Mouse (Mus musculus) frontal cortex, postnatal 10 days (tissue): Measurements from ENCODE around the gene Fbf1.
"Not testable (repeated sequence)": the region's sequence is repeated elsewhere in the genome, so short reads cannot be mapped to it uniquely, and the experiment has no call there.

Source experiments
- DNase-seq, 2 experiments: peaks; one replicate each; pipeline ENCODE4 v3.0.0; 2022; ENCODE audit warnings: low spot score in 2 of 2, mixed read lengths in 1 of 2

The Fbf1 gene

DNA sequence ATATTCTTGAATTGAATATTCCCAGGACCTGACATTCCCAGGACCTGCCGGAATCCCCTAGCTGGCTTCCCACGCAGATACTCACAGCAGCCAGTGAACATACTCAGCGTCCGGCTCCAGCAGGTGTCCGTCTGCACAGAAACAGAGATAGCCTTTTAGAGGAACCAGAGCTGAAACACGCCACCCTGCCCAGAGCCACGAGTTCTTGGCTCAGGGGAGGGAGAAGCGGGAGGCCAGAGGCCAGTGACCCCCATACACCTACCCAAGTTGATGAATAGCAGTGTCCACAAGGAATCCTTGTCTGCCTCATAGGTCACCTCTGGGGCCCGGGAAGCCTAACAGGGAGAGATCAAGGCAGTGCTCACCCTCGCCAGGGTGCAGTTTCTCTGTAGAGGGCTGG lies 33.8 kb downstream of the Fbf1 start:
- DNase-seq, result no peak

DNA sequence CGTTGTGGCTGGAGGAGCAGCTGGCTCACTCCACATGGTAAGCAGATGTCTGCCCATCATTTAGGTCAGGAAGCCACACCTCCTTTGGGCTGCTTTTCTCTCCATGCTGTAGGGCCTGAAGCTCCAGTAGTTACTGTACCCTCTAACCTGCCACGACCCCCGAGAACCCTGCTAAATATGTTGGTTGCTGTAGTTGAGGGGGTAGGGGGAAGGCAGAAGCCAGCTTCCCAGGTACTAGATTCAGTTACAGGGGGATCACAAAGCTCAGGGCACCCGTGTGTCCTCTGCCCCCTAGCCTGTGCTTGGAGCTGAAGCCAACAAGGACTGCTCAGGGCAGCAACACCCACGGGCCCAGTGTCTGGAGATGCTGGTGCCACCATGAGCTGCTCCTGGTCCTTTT lies 34.5 kb downstream of the Fbf1 start:
- no peak for DNase-seq

DNA sequence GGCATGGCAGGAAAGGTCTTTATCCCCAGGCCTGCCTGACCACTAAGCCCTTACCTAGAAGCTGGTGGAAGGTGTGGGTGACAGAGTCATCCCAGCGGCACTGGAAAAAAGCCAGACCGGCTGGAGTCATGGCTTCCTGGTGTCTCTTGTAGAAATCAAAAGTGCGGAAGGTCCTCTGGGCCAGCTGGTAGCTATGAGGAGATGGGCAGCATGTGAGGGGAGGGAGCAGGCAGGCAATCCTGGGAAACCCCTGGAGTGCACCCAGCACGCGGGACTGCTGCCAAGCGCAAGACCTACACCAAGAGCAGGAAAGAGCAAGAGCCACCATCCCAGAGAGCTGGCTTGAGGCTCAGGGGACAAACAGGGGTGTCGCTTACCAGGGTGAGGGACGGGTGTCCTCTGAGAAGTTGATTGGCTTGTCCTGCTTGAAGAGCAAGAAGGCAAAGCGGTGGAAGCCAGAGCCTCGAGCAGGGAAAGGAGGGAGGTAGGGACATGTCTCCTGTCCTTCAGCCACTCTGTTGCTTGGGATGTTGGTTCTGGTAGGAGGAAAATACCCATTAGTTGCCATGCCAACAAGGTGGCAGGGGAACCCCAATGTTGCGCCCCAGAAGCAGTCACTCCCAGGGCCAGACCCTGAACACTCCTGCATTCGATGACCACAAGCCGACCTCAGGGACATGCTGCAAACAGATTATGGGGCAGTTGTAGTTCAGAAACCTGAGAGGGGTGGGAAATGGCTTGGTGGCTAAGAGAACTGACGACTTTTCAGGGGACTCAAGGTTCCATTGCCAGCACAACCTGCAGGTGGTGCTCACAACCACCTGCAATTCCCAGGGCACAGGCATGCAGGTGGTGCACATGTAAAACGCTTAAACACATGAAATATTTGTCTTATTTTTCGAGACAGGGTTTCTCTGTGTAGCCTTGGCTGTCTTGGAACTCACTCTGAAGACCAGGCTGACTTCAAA lies 35.3 kb downstream of the Fbf1 start:
- no peak for DNase-seq

DNA sequence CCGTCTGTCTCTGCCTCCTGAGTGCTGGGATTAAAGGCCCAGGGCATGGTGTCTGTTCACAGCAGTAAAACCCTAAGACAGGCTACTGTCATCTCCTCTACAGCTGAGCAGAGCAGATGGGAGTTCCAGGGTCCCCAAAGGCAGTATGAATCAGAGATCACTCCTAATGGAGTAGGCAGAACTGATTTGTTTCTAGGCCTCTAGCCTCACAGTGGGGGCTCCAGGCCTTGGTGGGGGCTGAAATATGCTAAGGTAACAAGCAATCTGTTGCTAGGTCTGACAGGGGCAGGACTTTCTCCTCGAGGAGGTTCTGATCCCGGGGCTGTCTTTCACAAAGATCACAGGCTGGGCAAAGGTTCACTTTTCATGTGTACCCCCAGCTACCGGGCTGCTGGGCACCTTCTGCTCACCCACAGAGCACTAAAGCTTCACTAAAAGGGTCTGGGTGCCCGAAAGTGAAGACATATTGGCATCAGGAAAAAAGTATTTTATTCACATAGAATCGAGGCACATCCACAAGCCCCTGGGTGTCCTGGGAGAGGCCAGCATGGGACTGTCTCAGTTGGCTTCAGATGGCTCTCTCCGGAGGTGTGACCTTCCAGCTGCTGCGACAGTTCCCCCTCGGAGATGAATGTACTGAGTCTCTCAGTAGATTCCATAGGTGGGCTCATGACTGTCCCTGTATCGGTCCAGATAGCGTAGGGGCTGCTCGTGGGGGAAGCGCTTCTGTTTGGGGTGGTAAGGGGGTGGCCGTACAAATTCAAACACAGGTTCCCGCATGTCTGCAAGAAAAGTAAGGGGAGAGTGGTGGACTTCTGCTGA lies 36.4 kb downstream of the Fbf1 start:
- DNase-seq, result no peak

DNA sequence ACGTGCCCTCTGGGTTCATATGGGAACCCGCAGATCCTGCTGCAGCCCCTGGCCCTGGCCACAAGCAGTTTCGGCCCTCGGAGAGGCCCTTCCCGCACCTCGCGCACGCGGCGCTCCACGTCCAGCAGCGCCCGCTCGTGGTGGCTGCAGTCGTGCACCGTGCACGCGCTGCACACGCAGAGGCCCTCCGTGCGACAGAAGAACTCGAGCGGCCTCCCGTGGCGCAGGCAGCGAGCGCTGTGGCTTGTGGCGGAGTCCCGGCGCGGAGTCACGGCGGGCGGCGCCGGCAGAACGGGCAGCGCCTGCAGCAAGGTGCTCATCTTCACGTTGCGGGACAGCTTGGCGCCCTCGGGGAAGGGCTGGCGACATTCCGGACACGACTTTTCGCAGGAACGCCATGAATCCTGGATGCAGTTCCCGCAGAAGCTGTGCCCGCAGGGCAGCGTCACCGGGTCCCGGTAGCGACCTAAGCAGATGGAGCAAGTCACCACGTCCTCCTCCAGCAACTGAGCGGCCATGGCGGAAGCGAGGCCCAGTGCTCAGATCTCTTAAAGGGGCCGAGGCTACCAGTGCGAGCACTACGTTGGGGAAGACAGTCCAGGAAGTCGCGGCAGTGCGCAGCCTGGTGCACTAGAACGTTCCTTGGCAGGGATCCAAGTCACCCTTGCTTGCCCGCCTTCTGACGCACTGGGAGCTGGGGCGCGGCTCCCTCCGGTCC lies 37.3 kb downstream of the Fbf1 start, which contains the start of gene Trim65:
Gene Trim65, minus strand, starts transcription at position 641 of the 718 bp plus-strand sequence.
- peak; percentile 70 to 86 for DNase-seq

DNA sequence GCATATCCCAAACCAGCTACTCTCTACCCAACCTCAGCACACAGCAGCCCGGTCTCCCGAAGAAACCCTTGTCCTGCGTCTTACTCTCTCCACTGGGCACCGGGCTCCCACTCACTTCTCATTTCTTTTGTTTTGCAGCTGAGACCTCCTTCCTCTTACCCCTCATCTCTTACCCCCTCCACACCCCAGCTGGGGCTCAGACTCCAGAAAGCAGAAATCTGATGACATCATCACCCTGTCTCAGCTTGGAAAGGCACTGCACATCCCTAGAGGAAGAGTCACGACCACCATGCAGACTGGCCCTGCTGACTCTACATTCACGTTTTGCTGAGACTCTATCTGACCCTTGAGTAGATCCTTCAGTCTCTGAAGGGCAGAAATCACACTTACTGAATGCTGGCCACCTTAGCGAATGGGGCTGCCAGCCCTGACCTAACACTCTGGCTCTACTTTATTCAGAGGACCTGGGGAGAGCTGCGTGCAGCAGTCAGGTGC lies 37.9 kb downstream of the Fbf1 start:
- DNase-seq, result no peak

DNA sequence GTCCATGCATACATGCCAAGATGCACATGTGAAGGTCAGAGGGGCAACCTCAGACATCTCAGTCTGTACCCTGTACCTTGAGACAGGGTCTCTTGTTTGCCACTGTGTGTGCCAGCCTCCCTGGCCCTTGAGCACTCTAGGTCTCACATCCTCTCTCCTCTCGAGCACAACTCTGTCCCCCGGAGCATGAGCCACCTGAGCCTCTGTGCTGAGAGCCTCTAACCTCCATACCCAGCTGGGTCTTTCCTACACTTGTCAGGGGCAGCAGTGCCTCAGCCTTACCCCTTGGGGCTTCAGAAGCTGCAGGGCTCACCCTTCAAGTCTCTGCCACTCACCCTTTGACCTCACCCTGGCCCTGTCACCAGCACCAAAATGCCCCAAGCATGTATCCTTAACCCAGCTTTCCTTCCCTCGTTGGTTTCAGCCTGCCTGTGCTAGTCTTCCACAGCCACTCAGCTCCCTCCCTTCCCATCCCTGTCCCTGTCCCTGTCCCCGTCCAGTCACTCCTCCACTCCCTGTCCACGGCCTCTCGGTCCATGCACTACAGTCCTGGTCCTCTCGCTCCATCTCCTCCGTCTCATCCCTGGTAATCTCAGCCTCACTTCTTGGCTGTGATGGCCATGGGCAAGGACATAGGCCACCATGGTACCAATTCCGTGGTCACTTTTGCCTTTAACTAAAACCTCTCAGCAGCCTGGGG lies 38.7 kb downstream of the Fbf1 start:
- DNase-seq, result no peak

DNA sequence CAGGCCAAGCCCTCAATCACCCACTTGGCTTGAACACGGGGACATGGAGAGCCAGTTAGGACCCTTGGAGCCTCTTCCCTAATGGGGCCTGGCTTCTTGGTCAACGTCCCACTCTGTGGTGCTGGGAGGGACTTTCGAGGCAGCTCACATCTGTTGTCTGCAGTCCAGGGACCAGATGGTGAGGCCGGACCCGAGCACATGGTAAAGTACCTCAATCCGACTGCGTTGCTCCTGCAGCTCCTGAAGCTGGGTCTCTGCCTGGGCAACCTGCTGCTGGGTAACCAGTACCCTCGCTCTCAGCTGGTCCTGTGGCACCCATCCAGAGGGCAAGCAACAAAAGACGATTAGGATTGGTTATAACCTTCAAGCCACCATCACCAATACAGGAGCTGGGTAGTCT lies 40.0 kb downstream of the Fbf1 start:
- DNase-seq, result no peak

DNA sequence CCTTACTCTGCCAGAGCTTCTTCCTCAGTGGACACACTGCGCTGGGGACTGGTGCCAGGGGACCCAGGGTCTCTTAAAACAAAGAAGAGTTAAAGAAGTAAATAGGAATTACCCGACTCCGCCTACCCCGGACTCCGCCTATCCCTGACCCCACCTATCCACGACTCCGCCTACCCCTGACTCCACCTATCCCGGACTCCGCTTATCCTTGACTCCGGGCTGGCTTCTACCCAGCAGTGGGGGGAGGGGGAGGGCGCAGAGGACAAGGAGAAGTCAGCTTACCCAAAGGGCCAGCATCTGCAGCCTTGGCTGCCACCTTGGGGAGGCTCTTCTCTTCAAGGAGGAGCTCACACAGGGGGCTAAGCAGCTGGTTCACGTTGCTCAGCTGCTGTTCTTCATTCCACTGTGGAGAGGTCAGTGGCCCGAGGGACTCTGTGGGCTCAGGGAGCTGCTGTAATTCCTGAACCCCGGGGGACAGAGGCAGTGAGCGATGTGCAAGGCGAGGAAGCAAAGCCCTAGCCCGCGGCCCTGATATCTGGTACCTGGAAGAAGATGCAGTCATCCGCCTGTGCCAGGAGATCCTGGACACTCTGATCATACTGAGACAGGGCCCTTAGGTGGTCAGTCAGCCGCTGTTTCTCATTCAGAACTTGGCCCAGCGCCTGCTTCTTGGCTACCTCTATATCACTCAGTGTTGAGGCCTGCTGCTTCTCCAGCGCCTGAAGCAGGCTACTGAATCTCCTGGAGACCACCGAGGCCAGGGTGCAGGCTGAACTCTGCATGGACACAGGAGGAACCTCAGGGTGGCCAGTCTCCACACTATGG lies 40.6 kb downstream of the Fbf1 start, which contains the start of gene Trim47:
Gene Trim47, minus strand, starts transcription at position 55 of the 825 bp plus-strand sequence.
- no peak for DNase-seq

DNA sequence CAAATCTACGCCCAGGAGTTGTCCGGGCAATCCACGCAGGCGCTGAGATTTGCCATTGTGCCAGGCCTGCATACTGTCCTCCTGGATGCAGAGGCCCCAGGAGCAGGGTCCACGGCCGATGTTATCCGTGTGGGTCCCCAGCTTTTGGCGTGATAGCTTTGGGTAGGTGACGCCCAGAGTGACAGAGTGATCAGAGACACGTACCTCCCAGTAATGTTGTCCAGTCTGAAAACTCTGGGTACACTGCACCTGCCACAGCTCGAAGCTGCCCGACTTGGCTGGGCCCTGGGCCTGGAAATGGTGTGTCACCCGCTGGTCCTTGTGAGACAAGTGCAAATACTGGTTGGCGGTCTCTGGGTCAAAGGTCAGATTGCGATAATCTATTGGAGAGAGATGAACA lies 41.7 kb downstream of the Fbf1 start:
- DNase-seq, result no peak

DNA sequence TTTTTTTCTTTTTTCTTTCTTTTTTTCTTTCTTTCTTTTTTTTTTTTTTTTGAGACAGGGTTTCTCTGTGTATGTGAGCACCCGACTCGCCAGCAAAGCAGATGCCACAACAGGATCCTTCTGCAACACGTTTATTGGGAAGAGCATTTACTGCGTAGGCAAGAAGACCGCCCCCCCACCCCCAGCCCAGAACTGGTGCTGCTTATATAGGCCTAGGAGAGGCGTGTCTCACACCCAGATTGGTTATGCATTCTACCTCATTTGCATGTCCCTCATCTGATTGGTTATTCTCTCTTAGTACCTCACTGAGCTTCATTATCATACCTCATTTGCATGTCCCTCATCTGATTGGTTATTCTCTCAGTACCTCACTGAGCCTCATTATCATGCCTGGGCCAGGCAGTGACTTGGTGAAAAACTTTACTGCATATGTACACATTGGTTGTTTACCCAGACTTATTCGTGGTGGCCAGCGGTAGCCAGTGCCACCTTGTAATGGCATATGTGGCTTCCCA lies 46.2 kb downstream of the Fbf1 start:
- DNase-seq, result not testable (repeated sequence)

DNA sequence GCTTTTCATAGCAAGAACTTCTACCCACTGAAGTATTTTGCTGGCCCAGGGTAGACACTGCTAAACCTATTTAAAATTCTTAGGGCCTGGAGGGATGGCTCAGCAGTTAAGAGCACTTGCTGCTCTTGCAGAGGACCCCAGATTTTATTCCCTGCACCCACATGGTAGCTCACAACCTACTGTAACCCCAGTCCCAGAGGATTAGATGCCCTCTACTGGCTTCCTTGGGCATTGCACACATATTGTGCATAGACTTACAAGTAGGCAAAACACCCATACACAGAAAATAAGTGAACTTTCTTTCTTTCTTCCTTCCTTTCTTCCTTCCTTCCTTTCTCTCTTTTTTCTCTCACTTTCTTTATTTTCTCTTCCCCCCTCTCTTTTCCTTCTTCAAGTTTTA lies 50.1 kb downstream of the Fbf1 start:
- DNase-seq, result no peak

DNA sequence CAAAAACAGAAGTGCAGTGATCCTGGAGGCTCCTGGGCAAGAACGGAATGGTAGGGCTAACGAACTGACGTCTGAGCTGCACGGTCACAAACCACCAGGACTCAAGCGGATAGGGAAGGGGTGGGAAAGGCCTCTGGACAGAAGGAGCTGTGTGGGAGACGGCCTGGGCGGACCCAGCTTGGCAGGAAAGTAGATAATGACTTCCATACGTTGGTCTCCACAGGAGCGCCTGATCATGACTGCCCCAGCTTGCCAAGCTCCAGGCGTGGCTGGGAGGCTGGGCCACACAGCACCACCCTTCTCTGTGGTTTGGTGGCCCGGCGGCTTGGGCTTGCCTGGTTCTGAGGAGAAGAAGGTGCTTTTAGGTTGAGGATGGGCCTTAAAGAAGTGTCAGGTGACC lies 50.7 kb downstream of the Fbf1 start:
- DNase-seq, result no peak

DNA sequence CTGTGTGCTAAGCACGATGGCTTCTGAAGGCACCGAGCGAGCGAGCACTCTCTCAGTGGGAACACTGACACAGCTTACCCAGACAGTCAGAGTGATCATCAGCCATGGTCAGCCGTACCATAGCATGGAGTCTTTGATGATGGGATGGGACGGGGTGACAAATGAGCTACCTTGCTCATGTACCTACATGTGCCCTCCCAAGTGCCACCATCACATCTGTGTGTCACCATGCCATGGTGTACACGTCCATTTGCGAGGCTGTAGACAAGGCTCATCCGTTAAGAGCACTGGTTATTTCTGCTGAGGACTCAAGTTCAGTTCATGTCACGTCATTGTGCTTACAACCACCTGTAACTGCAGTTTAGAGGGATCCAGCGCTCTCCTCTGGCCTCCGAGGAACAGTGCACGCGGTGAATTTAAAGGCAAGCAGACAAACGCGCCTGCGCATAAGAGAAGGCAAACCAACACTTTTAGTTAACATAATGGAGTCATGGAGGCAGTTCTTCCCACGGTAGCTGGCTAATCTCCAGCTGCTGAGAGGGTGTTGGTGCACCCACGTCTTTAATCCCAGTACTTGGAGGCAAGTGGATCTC lies 56.3 kb downstream of the Fbf1 start:
- no peak for DNase-seq

DNA sequence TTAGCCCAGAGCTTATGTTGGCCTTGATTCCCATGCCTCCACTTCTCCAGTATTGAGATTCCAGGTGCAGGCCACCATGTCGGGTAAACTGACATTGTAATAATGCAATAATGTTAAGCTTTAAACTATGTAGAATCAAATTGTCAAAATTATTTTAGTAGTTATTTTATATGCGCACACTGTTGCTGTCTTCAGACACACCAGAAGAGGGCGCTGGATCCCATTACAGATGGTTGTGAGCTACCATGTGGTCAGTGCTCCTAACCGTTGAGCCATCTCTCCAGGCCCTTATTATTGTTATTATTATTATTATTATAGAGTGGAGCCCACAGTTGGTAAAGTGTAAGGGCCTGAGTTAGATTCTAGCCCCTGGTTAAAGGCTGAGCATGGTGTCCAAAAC lies 56.9 kb downstream of the Fbf1 start:
- no peak for DNase-seq

DNA sequence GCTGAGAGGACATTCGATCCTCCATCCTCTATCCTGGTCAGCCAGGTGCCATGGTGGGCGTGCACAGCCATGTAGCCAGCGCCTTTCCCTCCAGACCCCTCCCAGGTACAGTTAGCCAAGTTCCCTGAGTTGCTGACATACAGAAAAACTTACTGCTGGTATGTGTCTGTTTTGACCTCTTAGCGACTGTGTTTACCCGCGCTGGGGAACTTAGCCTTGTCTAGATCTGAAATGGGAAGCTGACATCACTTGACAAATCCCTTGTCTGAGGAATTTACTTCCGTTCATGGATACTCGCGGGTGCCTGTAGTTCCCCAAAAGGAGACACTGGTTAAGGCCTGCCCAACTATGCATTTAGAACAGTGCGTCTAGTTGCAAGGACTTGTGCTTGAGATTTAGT lies 57.4 kb downstream of the Fbf1 start:
- no peak for DNase-seq

DNA sequence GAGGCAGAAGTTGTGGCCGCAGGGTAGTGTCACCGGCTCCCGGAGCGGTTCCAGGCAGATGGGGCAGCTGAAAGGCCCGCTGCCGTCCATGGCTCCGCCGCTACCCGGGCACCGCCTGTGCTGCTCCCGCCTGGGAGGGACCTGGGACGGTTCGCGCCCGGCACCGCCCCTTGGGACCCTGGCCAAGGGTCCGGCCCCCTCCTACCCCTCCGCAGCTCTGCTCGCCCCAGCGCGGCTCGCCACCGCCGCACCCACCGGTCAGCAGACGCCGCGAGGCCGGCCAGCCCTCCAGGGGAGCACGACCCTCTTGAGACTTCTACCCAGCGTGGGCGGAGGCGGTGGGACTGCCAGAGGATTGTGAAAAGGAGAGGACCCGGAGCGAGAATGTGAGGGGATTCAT lies 57.8 kb downstream of the Fbf1 start:
- no peak for DNase-seq

DNA sequence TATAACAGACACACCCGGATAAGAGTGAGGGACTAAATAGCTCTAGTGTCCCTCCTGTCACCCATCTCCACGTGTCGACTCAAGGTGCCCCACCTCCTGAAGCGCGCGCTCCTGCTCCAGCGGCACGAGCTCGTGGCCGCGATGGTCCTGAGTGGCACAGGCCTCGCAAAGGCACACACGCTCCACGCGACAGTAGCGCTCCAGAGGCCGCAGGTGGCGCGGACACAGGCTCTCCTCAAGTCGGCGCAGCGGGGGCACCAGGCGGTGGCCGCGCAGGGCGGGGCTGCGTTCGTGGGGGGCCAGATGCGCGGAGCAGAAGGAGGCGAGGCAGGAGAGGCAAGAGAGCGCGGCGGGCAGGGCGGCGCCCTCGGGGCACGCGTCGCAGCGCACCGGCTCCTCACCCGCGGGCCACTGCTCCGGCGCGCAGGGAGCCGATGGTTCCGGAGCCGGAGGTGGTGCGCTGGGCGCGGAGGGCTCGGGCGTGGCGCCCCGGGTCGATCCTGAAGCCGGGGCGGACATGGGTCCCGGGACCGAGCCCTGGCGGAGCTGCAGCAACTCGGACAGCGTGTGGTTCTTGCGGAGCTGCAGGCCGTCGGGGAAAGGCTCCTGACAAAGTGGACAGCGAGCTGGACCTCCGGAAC lies 58.4 kb downstream of the Fbf1 start:
- no peak for DNase-seq

DNA sequence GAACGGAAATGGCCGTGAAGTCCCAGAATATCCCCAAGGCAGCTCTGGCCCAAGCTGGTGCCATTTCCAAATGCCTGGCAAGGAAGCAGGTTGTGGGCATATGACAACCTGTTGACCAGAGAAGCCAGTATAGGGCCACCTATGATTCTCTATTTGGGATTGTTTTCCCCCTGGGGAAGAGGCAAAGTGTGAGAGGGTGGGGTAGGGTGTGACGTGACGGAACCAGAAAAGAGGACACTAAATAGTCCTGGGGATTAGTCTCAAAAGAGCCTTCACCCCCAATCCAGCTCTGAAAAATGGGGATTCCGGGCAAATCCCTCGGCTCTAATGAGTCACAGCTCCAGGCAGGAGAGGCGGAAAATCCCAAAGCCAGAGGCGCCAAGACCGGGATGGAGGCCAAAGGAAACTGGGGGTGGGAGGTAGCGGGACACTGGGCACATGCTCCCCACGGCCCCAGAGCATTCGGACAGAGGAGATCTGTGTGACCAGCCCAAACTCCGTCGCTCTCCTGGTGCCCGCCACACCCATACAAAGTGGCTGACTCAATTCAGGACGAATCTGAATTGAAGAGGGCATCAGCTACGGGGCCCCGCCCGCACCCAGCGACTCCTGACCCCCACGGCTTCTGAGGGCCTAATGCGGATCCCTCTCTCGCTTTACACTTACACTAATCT lies 59.4 kb downstream of the Fbf1 start:
- DNase-seq, result no peak
